Mouse (Mus musculus) left cerebral cortex, postnatal 10 days (tissue): ENCODE results near the gene Ushbp1. TPM values are rescaled to one million over a fixed set of nuclear protein-coding genes. Genes with fewer than 3 reads are reported as not detected.
A peak's percentile ranks its signal among the peaks of the same experiment; 100 is the strongest.

ENCODE experiments used
- DNase-seq, 2 experiments: peaks; one replicate each; pipeline ENCODE4 v3.0.0; 2021 to 2022; ENCODE audit warnings: low spot score in 2 of 2, mixed read lengths in 1 of 2; ENCODE audit errors: extremely low spot score in 1 of 2
- intact Hi-C: fragments of 180-260 bp; cut with DNase I; formaldehyde crosslinking; loops from one replicate; pipeline ENCODE4 v1.15.1; 2025
- total RNA-seq, 2 experiments: library from RNA; stranded (reverse); gene quantifications; 2 replicates each; pipeline ENCODE4 v1.2.3; 2021

Ushbp1 gene
- total RNA-seq, 2 experiments from 2014 or later = 5.0 to 5.9 TPM

GRCm38 (mm10) chr8:71396639-71397305 is 1.2 kb upstream of the Ushbp1 start, which contains the start of gene Babam1:
Gene Babam1, plus strand, starts transcription at chr8:71396861.
- intact Hi-C loops = no loop called here
- DNase-seq = peak; percentile 95 to 96

GRCm38 (mm10) chr8:71395071-71395470 is 531 bp downstream of the Ushbp1 start:
- peak in 1 of 2 experiments; percentile 20 for DNase-seq
- intact Hi-C loops = no loop called here

- no peak for DNase-seq
- intact Hi-C loops = no loop called here
Observed at GRCm38 (mm10) chr8:71394481-71394880, 1.1 kb downstream of the Ushbp1 start.

- peak in 1 of 2 experiments; percentile 70 for DNase-seq
- intact Hi-C loops = no loop called here
Observed at GRCm38 (mm10) chr8:71392871-71393270, 2.7 kb downstream of the Ushbp1 start.

- no peak for DNase-seq
- intact Hi-C loops = no loop called here
Observed at GRCm38 (mm10) chr8:71392391-71392790, 3.2 kb downstream of the Ushbp1 start.

GRCm38 (mm10) chr8:71391696-71392095 is 3.9 kb downstream of the Ushbp1 start:
- DNase-seq = no peak
- intact Hi-C loops = no loop called here

- DNase-seq = no peak
- intact Hi-C loops = no loop called here
Observed at GRCm38 (mm10) chr8:71388267-71388666, 7.3 kb downstream of the Ushbp1 start.

- intact Hi-C loops = no loop called here
- DNase-seq = peak in 1 of 2 experiments; percentile 34
Observed at GRCm38 (mm10) chr8:71385212-71385835, 10.3 kb downstream of the Ushbp1 start.

- intact Hi-C loops = no loop called here
- peak in 1 of 2 experiments; percentile 22 for DNase-seq
Observed at GRCm38 (mm10) chr8:71383860-71384259, 11.7 kb downstream of the Ushbp1 start.

GRCm38 (mm10) chr8:71383396-71383795 is 12.2 kb downstream of the Ushbp1 start:
- peak in 1 of 2 experiments; percentile 43 for DNase-seq
- intact Hi-C loops = no loop called here

GRCm38 (mm10) chr8:71381971-71382961 is 13.3 kb downstream of the Ushbp1 start:
- intact Hi-C loops = no loop called here
- DNase-seq = peak; percentile 67 to 92

- intact Hi-C loops = no loop called here
- peak in 1 of 2 experiments; percentile 85 for DNase-seq
Observed at GRCm38 (mm10) chr8:71381421-71381970, 14.1 kb downstream of the Ushbp1 start, which contains the start of gene Nr2f6. Gene Nr2f6, minus strand, starts transcription at chr8:71381960.

- intact Hi-C loops = no loop called here
- peak in 1 of 2 experiments; percentile 53 for DNase-seq
Observed at GRCm38 (mm10) chr8:71380178-71381171, 15.1 kb downstream of the Ushbp1 start.

GRCm38 (mm10) chr8:71379512-71380075 is 16.0 kb downstream of the Ushbp1 start:
- intact Hi-C loops = loop anchor here (5.0 kb wide), 1 partner anchor 482 kb away; the partner anchor contains the start of gene Rpl18a
- DNase-seq = peak in 1 of 2 experiments; percentile 20

GRCm38 (mm10) chr8:71379008-71379407 is 16.6 kb downstream of the Ushbp1 start:
- intact Hi-C loops = loop anchor here (5.0 kb wide), 1 partner anchor 482 kb away; the partner anchor contains the start of gene Rpl18a
- peak in 1 of 2 experiments; percentile 20 for DNase-seq

- intact Hi-C loops = loop anchor here (5.0 kb wide), 1 partner anchor 479 kb away; the partner anchor contains the start of gene Rpl18a
- peak in 1 of 2 experiments; percentile 48 for DNase-seq
Observed at GRCm38 (mm10) chr8:71376423-71377030, 19.1 kb downstream of the Ushbp1 start.
